Mouse (Mus musculus): ENCODE measurements around the gene Cngb1. TPM values are rescaled to one million over a fixed set of nuclear protein-coding genes. Genes with fewer than 3 reads are reported as not detected.

Gene Cngb1
- polyA plus RNA-seq, 1 experiment from 2014 or later = 0.32 TPM

DNA sequence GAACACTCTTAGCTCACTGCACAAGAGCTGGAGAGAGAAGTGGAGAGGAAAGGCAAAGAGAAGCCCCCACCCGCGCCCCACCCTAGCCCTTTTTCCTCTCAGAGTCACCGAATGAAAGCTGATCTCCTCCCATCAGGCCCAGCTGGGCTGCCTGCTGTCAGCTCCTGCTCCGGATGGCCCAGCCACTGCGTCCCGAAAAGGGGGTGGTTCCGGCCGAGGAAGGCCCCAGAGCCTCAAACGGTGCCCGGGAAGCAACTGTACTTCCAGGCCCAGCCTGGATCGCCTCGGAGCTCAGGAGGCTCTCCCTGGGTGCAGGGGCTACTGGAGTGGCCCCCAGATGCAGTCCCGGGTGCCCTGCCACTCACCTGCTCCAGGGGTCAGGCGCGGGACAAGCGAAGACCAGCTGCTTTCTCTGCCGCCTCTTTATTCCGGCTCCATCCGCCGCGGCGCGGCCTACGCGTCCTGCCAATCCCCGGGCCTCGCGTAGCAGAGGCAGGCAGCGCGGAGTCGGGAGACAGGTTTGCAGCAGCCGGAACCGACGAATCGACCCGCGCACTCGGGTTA, 24.9 kb upstream of the Cngb1 start:
- H3K4me3 ChIP-seq (ENCODE audit: low read depth, low read length) = peak overlapping the region; percentile 90
- ATAC-seq (replicated peaks; ENCODE audit: insufficient number of reproducible peaks, low FRiP score, low TSS enrichment, low read depth) (peak; percentile 31), DNase-seq (ENCODE audit: low spot score) (peak; percentile 75)
- H3K36me3 ChIP-seq (replicated peaks; ENCODE audit: control insufficient read depth, insufficient read depth, low read depth, low read length) = peaks cover 24% of the 10 kb centered on the region
- peak overlapping the region; percentile 91 for H3K9ac ChIP-seq (replicated peaks; ENCODE audit: low read length)
- peak overlapping the region; percentile 93 for H3K27ac ChIP-seq (replicated peaks; ENCODE audit: low read depth, low read length)
- no peaks in the 10 kb centered on the region for H3K27me3 ChIP-seq (ENCODE audit: control insufficient read depth, insufficient read depth, low read length)
- H3K4me1 ChIP-seq (ENCODE audit: control insufficient read depth, insufficient read depth, low read length) = no peaks in the 10 kb centered on the region
- no peaks in the 10 kb centered on the region for H3K9me3 ChIP-seq (replicated peaks; ENCODE audit: control insufficient read depth, low read length)
- under 1% methylated on average over 38 of the region's 38 CpGs for WGBS
- peak overlapping the region; percentile 42 for H3K4me2 ChIP-seq (ENCODE audit: low read depth, low read length)

DNA sequence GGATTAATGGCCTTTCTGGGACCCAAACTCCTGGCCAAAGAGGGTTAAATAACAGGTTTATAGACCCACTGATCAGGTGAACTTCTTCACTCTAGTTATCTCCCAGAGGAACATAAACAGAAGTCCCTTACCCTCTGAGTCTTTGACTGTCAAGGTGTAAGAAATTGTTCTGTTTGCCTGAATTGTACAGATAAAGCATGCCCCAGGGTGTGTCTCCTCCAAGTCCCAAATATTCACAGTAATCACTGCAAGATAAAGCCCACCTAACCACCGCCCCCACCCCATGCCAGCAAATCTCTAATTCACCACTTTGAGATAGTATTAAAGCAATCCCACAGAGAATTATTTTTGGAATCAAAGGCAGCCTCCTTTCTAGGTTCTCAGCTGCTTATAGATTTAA, 24.0 kb upstream of the Cngb1 start:
- H3K27me3 ChIP-seq (ENCODE audit: control insufficient read depth, insufficient read depth, low read length) = no peaks in the 10 kb centered on the region
- peaks cover 24% of the 10 kb centered on the region for H3K36me3 ChIP-seq (replicated peaks; ENCODE audit: control insufficient read depth, insufficient read depth, low read depth, low read length)
- no peak overlapping the region; the same call in 1 of the 2 replicates for H3K9ac ChIP-seq (replicated peaks; ENCODE audit: low read length)
- H3K27ac ChIP-seq (replicated peaks; ENCODE audit: low read depth, low read length) = no peak overlapping the region
- H3K4me2 ChIP-seq (ENCODE audit: low read depth, low read length) = peak overlapping the region; percentile 42
- H3K4me1 ChIP-seq (ENCODE audit: control insufficient read depth, insufficient read depth, low read length) = no peaks in the 10 kb centered on the region
- DNase-seq (ENCODE audit: low spot score) (no peak), ATAC-seq (replicated peaks; ENCODE audit: insufficient number of reproducible peaks, low FRiP score, low TSS enrichment, low read depth) (no peak)
- H3K9me3 ChIP-seq (replicated peaks; ENCODE audit: control insufficient read depth, low read length) = no peaks in the 10 kb centered on the region
- WGBS = 86% methylated on average over 1 of the region's 1 CpGs
- peak overlapping the region; percentile 90 for H3K4me3 ChIP-seq (ENCODE audit: low read depth, low read length)

DNA sequence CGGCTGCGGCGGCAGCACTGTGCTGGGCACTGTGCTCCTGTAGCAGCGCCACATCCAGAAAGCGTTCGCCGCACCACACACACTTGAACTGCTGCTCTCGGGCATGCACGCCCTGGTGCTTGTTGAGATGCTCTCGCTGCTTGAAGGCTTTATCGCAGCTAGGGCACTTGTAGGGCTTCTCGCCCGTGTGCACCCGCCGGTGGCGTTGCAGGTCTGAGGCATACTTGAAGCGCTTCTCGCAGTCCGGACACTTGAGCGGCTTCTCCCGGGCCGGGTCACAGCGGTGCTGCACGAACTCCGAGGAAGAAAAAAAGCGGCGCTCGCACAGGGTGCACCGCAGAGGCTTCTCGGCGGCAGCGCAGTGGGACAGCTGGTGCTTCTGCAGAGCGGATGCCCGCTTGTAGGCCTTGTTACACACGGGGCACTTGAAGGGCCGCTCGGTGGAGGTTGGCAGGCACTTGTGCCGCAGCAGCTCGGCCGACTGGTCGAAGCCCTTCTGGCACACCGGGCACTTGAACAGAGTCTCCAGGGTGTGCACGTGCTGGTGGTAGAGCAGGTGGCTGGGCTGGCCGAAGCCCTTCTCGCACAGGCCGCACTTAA, 21.6 kb upstream of the Cngb1 start:
- Histone ChIP-seq H3K9me3 (replicated peaks; ENCODE audit: control insufficient read depth, low read length) (no peaks in the 10 kb centered on the region), H3K36me3 (replicated peaks; ENCODE audit: control insufficient read depth, insufficient read depth, low read depth, low read length) (peaks cover 24% of the 10 kb centered on the region), H3K4me2 (ENCODE audit: low read depth, low read length) (no peak overlapping the region), H3K4me3 (ENCODE audit: low read depth, low read length) (no peak overlapping the region), H3K27me3 (ENCODE audit: control insufficient read depth, insufficient read depth, low read length) (no peaks in the 10 kb centered on the region), H3K4me1 (ENCODE audit: control insufficient read depth, insufficient read depth, low read length) (no peaks in the 10 kb centered on the region), H3K27ac (replicated peaks; ENCODE audit: low read depth, low read length) (no peak overlapping the region), H3K9ac (replicated peaks; ENCODE audit: low read length) (no peak overlapping the region)
- DNase-seq (ENCODE audit: low spot score) (no peak), ATAC-seq (replicated peaks; ENCODE audit: insufficient number of reproducible peaks, low FRiP score, low TSS enrichment, low read depth) (no peak)
- WGBS = 87% methylated on average over 46 of the region's 46 CpGs

DNA sequence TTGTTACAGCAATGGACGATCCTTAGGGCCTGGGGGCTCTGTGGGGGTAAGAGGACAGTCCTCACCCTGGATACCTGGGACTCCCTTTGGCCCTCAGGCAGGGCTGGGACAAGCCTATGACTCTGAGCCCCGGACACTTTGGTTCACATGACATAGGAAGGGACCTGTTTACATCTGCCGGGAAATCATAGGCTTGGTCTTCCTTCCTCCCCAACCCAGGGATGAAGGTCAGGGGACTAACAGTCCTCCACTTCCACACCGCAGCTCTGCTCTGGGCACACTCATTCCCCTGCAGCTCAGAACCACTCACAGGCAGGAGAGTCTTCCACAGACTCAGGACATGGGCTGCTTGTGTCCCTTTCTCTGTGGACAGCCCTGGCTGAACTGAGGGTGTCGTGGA, 20.4 kb upstream of the Cngb1 start:
- Histone ChIP-seq H3K27me3 (ENCODE audit: control insufficient read depth, insufficient read depth, low read length) (no peaks in the 10 kb centered on the region), H3K9me3 (replicated peaks; ENCODE audit: control insufficient read depth, low read length) (no peaks in the 10 kb centered on the region), H3K27ac (replicated peaks; ENCODE audit: low read depth, low read length) (no peak overlapping the region), H3K4me2 (ENCODE audit: low read depth, low read length) (no peak overlapping the region), H3K4me3 (ENCODE audit: low read depth, low read length) (no peak overlapping the region), H3K4me1 (ENCODE audit: control insufficient read depth, insufficient read depth, low read length) (no peaks in the 10 kb centered on the region), H3K36me3 (replicated peaks; ENCODE audit: control insufficient read depth, insufficient read depth, low read depth, low read length) (peaks cover 24% of the 10 kb centered on the region), H3K9ac (replicated peaks; ENCODE audit: low read length) (no peak overlapping the region)
- WGBS = 88% methylated on average over 5 of the region's 5 CpGs
- no peak for ATAC-seq (replicated peaks; ENCODE audit: insufficient number of reproducible peaks, low FRiP score, low TSS enrichment, low read depth)
- no peak for DNase-seq (ENCODE audit: low spot score)

DNA sequence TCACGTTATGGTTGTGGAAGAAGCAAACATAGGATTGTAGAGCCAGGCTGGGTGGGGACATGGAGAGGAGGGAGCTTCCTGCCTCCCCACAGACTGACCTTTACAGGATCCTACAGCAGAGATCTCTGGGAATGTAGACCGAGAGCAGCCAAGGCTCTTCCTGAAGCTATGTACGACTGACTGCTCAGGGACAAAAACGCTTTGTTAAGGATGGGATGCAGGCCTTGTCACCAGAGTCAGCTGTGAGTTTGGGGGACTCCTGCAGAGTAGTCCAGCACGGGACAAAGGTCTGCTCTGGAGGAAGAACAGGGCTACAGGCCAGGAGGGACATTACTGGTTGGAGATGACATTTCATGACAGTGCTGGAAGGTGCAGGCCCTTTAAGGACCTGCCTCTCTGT, 18.3 kb upstream of the Cngb1 start:
- H3K36me3 ChIP-seq (replicated peaks; ENCODE audit: control insufficient read depth, insufficient read depth, low read depth, low read length) = peaks cover 24% of the 10 kb centered on the region

DNA sequence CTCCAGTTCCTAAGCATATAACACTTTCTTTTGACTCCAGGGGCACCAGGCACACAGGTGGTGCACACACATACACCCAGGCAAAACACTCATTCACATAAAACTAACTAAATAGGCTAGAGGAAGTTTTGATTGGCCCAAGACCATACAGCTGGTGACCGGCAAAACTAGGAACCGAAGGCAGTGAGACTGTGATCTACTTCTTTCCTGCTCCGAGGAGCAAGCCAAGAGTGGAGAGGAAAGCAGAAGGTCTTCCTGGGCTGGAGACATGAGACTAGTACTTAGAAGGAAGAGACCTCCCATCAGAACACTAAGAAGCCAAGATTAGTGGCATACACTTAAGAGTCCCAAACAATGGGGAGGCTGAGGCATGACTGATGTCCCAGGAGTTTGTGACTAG, 16.8 kb upstream of the Cngb1 start:
- no peaks in the 10 kb centered on the region for H3K4me1 ChIP-seq (ENCODE audit: control insufficient read depth, insufficient read depth, low read length)
- WGBS = 93% methylated on average over 3 of the region's 3 CpGs
- H3K4me2 ChIP-seq (ENCODE audit: low read depth, low read length) = no peak overlapping the region
- H3K9ac ChIP-seq (replicated peaks; ENCODE audit: low read length) = no peak overlapping the region
- no peak for ATAC-seq (replicated peaks; ENCODE audit: insufficient number of reproducible peaks, low FRiP score, low TSS enrichment, low read depth)
- no peak overlapping the region for H3K27ac ChIP-seq (replicated peaks; ENCODE audit: low read depth, low read length)
- H3K36me3 ChIP-seq (replicated peaks; ENCODE audit: control insufficient read depth, insufficient read depth, low read depth, low read length) = peaks cover 15% of the 10 kb centered on the region
- DNase-seq (ENCODE audit: low spot score) = no peak
- H3K27me3 ChIP-seq (ENCODE audit: control insufficient read depth, insufficient read depth, low read length) = 0 out of 2 replicates have a peak, but pooled peaks cover 3% of the 10 kb centered on the region
- H3K4me3 ChIP-seq (ENCODE audit: low read depth, low read length) = no peak overlapping the region
- no peaks in the 10 kb centered on the region for H3K9me3 ChIP-seq (replicated peaks; ENCODE audit: control insufficient read depth, low read length)

More for the DNA sequence above, 18.3 kb upstream of the Cngb1 start:
- no peak for DNase-seq (ENCODE audit: low spot score)
- no peaks in the 10 kb centered on the region for H3K9me3 ChIP-seq (replicated peaks; ENCODE audit: control insufficient read depth, low read length)
- no peak overlapping the region for H3K27ac ChIP-seq (replicated peaks; ENCODE audit: low read depth, low read length)
- H3K4me3 ChIP-seq (ENCODE audit: low read depth, low read length) = no peak overlapping the region
- ATAC-seq (replicated peaks; ENCODE audit: insufficient number of reproducible peaks, low FRiP score, low TSS enrichment, low read depth) = no peak
- 0 out of 2 replicates have a peak, but pooled peaks cover 1% of the 10 kb centered on the region for H3K27me3 ChIP-seq (ENCODE audit: control insufficient read depth, insufficient read depth, low read length)
- WGBS = 47% methylated on average over 5 of the region's 5 CpGs
- no peak overlapping the region for H3K4me2 ChIP-seq (ENCODE audit: low read depth, low read length)
- no peak overlapping the region for H3K9ac ChIP-seq (replicated peaks; ENCODE audit: low read length)
- no peaks in the 10 kb centered on the region for H3K4me1 ChIP-seq (ENCODE audit: control insufficient read depth, insufficient read depth, low read length)

DNA sequence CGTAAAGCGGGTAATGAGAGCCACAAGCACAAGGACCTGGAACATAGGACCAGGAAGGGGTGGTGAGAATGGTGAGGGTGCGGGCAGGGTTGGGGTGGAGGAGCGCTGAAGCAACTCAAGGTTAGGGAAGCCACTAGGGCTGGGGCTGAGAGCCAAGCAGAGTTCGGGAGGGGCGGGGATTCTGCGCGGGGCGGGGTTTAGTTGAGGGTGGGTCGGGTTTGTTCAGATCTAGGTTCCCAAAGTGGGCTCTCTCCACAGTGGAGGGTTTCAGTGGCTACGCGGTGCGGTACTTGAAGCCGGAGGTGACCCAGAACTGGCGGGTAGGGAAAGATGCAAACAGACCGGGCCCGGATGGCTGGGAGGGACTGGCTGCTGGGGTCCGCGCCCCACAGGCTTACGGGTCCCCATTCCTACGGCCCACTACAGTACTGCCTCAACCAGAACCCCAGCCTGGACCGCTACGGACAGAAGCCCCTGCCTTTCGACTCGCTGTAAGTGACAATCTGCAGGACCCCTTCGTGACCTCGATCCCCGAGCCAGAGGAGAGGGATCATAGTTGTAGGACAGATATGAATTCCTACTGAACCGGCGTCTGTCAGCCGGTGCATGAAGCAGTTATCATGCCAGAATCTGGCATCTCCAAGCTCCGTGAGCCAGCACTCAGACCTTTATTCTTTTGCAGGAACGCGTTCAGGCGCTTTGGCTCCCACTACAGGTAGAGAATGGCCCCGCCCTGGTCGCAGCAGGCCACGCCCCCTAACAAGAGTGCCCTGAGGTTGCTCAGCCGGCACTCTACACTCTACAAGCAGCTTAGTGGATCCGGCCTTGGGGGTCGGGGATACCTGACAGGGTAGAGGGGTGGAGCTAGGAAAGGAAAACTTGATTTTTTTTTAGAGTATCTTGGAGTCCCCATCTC, 14.1 kb upstream of the Cngb1 start:
- peak overlapping the region; percentile 85 for H3K4me2 ChIP-seq (ENCODE audit: low read depth, low read length)
- no peaks in the 10 kb centered on the region for H3K36me3 ChIP-seq (replicated peaks; ENCODE audit: control insufficient read depth, insufficient read depth, low read depth, low read length)
- no peaks in the 10 kb centered on the region for H3K9me3 ChIP-seq (replicated peaks; ENCODE audit: control insufficient read depth, low read length)
- H3K4me3 ChIP-seq (ENCODE audit: low read depth, low read length) = peak overlapping the region; percentile 36
- H3K4me1 ChIP-seq (ENCODE audit: control insufficient read depth, insufficient read depth, low read length) = no peaks in the 10 kb centered on the region
- 0 out of 2 replicates have a peak, but pooled peaks cover 3% of the 10 kb centered on the region for H3K27me3 ChIP-seq (ENCODE audit: control insufficient read depth, insufficient read depth, low read length)
- ATAC-seq (replicated peaks; ENCODE audit: insufficient number of reproducible peaks, low FRiP score, low TSS enrichment, low read depth) = peak; percentile 72
- no peak overlapping the region for H3K27ac ChIP-seq (replicated peaks; ENCODE audit: low read depth, low read length)
- peak overlapping the region; percentile 34; the same call in 1 of the 2 replicates for H3K9ac ChIP-seq (replicated peaks; ENCODE audit: low read length)
- peak; percentile 75 for DNase-seq (ENCODE audit: low spot score)
- WGBS = 2% methylated on average over 39 of the region's 41 CpGs

DNA sequence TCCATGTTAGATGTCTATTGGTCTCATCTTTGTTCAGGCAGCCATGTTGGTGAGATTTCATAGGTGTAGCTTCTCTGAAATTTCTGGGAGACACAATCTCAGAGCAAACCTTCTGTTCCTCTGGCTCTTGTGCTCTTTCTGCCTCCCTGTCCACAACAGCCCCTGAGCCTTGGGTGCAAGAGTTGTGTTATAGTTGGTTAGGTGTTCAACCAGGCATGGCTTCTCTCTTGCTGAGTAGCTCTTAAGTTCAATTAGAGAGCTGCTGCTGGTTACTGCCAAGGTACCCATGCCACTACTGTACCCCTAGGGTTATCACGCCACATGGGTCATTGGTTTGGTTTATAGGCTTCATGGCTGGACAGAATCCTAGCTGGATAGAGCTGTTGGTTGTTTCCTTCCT, 9.0 kb upstream of the Cngb1 start:
- DNase-seq (ENCODE audit: low spot score) (no peak), ATAC-seq (replicated peaks; ENCODE audit: insufficient number of reproducible peaks, low FRiP score, low TSS enrichment, low read depth) (no peak)
- Histone ChIP-seq H3K27me3 (ENCODE audit: control insufficient read depth, insufficient read depth, low read length) (0 out of 2 replicates have a peak, but pooled peaks cover 3% of the 10 kb centered on the region), H3K4me3 (ENCODE audit: low read depth, low read length) (no peak overlapping the region), H3K9ac (replicated peaks; ENCODE audit: low read length) (no peak overlapping the region), H3K4me2 (ENCODE audit: low read depth, low read length) (no peak overlapping the region), H3K36me3 (replicated peaks; ENCODE audit: control insufficient read depth, insufficient read depth, low read depth, low read length) (no peaks in the 10 kb centered on the region), H3K9me3 (replicated peaks; ENCODE audit: control insufficient read depth, low read length) (no peaks in the 10 kb centered on the region), H3K4me1 (ENCODE audit: control insufficient read depth, insufficient read depth, low read length) (no peaks in the 10 kb centered on the region), H3K27ac (replicated peaks; ENCODE audit: low read depth, low read length) (no peak overlapping the region)
- WGBS = 95% methylated on average over 1 of the region's 1 CpGs

Data from embryonic facial prominence, embryonic 11.5 days (tissue).